Mouse (Mus musculus): Measurements from ENCODE around the gene Gmppb. TPM values are rescaled to one million over a fixed set of nuclear protein-coding genes. Genes with fewer than 3 reads are reported as not detected.

Gene Gmppb
- polyA plus RNA-seq, 1 experiment from 2014 or later = 105 TPM

DNA sequence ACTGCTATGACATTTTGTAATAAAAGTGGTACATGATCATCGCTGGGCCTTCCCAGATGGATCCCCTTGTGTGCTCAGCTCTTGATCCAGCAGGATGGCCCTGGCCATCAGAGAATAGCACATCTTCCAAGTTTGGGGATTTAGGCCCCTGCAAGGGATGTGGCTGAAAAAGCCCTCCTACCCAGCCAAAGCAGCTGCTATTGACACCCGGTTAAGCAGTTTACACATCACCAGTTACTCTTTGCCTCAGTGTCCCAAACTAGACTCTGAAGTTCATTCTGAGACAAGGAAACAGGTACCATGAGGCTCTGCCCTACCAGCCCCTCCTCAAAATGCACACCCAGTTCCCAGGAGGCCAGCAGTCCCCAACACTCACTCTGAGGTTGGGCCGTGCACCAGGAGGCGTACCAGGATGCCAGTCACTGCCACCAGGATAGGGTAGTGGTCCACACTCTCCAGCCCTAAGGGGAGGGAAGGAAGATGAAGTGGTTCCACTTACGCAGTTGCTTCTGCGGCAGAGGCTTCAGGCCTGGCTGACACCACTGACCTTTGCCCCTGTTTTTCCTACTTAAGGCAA is 6.7 kb downstream of the Gmppb start:
- Histone ChIP-seq H3K9ac (ENCODE audit: low read depth, low read length) (no peak overlapping the region), H3K27ac (ENCODE audit: low read length) (no peak overlapping the region), H3K4me2 (ENCODE audit: low read depth, low read length) (no peak overlapping the region), H3K4me1 (ENCODE audit: control insufficient read depth, insufficient read depth, low read length) (peaks cover 23% of the 10 kb centered on the region), H3K4me3 (ENCODE audit: low read length) (no peak overlapping the region), H3K9me3 (ENCODE audit: control insufficient read depth, low read length) (no peaks in the 10 kb centered on the region), H3K27me3 (replicated peaks; ENCODE audit: control insufficient read depth, insufficient read depth, low read length) (no peaks in the 10 kb centered on the region), H3K36me3 (ENCODE audit: control insufficient read depth, insufficient read depth, low read length) (peaks cover 28% of the 10 kb centered on the region)
- ATAC-seq = no peak
- WGBS = 85% methylated on average over 6 of the region's 6 CpGs

DNA sequence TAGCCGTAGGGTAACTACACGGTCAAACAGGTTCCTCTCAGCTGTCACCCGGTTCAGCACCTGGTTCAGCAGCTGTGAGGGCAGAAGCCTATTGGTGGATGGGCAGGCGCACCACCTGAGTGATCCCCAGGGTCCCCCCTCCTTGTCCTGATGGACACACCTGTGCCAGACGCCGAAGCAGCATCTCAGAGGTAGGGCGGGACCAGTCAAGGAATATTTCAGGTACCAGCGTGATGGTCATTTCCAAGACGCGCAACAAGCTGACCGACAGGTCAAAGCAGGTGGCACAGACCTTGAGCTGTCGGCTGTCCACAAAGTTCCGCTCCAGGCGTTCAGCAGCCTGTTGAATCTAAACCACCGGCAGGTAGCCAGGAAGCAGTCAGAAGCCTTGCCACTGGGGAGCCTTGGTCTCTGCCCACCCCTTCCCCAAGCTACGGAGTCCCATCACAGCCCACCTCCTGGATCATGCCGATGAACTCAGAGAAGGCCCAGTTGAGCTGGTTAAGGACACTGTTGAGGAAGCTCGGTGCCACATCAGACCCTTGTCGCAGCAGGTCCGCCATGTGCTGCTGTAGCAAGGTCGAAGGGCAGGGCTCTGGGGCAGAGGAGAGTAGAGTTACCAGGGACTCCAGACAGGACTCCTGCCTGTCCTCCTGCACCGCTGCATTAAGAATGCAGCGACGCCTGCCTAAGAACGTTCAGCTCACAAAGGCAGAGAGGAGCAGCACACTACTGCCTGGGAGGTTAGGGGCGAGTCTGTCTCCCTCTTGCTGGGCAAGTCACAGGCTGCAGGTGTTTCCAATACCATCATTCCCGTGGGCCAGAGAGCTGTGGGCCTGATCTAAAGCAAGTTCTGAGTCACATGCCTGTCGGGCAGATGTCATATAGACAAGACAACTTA is 7.6 kb downstream of the Gmppb start:
- Histone ChIP-seq H3K4me1 (ENCODE audit: control insufficient read depth, insufficient read depth, low read length) (peaks cover 19% of the 10 kb centered on the region), H3K4me3 (ENCODE audit: low read length) (no peak overlapping the region), H3K27ac (ENCODE audit: low read length) (no peak overlapping the region), H3K9ac (ENCODE audit: low read depth, low read length) (no peak overlapping the region), H3K9me3 (ENCODE audit: control insufficient read depth, low read length) (no peaks in the 10 kb centered on the region), H3K27me3 (replicated peaks; ENCODE audit: control insufficient read depth, insufficient read depth, low read length) (no peaks in the 10 kb centered on the region), H3K4me2 (ENCODE audit: low read depth, low read length) (no peak overlapping the region), H3K36me3 (ENCODE audit: control insufficient read depth, insufficient read depth, low read length) (peaks cover 20% of the 10 kb centered on the region)
- no peak for ATAC-seq
- 81% methylated on average over 28 of the region's 28 CpGs for WGBS

DNA sequence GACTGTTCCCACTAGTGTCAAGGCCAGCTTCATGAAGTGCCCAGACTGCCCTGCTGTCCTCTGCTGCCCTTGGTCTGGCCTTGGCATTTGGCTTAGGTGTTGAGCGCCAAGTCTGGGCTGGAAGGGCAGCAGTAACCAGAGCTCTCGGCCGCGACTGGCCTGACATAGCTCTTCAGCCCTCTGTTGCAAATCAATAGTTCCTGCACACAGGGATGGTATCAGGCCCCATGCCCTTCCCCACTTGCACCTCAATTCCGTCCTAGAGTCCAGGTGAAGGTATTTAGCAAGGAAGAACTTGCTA is 8.2 kb downstream of the Gmppb start:
- Histone ChIP-seq H3K9me3 (ENCODE audit: control insufficient read depth, low read length) (no peaks in the 10 kb centered on the region), H3K4me3 (ENCODE audit: low read length) (no peak overlapping the region), H3K36me3 (ENCODE audit: control insufficient read depth, insufficient read depth, low read length) (peaks cover 16% of the 10 kb centered on the region), H3K27ac (ENCODE audit: low read length) (no peak overlapping the region), H3K27me3 (replicated peaks; ENCODE audit: control insufficient read depth, insufficient read depth, low read length) (no peaks in the 10 kb centered on the region), H3K9ac (ENCODE audit: low read depth, low read length) (no peak overlapping the region), H3K4me2 (ENCODE audit: low read depth, low read length) (no peak overlapping the region), H3K4me1 (ENCODE audit: control insufficient read depth, insufficient read depth, low read length) (peaks cover 16% of the 10 kb centered on the region)
- WGBS = 94% methylated on average over 5 of the region's 5 CpGs
- ATAC-seq = no peak

DNA sequence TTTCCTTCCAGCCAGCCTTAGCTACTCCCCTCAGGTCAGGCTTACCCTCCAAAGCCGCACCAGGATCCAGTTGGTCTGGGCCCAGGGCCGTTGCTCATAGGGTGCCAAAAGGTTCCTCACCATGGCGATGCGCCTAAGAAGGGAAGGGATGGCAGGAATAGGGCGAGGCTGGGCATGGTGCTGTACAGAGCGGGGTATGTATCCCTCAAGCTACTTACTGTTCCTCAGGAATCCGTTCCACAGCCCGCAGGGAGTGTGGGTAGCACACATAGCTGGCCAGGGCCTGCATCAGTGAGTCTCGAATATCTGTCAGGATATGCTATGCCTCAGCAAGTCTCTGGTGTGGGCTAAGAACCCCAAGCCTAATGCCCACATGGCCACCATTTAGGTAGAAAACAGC is 9.2 kb downstream of the Gmppb start:
- no peak for ATAC-seq
- Histone ChIP-seq H3K27me3 (replicated peaks; ENCODE audit: control insufficient read depth, insufficient read depth, low read length) (no peaks in the 10 kb centered on the region), H3K4me2 (ENCODE audit: low read depth, low read length) (no peak overlapping the region), H3K9ac (ENCODE audit: low read depth, low read length) (no peak overlapping the region), H3K4me3 (ENCODE audit: low read length) (no peak overlapping the region), H3K27ac (ENCODE audit: low read length) (no peak overlapping the region), H3K36me3 (ENCODE audit: control insufficient read depth, insufficient read depth, low read length) (peaks cover 16% of the 10 kb centered on the region), H3K9me3 (ENCODE audit: control insufficient read depth, low read length) (no peaks in the 10 kb centered on the region), H3K4me1 (ENCODE audit: control insufficient read depth, insufficient read depth, low read length) (peaks cover 8% of the 10 kb centered on the region)
- 92% methylated on average over 9 of the region's 9 CpGs for WGBS

DNA sequence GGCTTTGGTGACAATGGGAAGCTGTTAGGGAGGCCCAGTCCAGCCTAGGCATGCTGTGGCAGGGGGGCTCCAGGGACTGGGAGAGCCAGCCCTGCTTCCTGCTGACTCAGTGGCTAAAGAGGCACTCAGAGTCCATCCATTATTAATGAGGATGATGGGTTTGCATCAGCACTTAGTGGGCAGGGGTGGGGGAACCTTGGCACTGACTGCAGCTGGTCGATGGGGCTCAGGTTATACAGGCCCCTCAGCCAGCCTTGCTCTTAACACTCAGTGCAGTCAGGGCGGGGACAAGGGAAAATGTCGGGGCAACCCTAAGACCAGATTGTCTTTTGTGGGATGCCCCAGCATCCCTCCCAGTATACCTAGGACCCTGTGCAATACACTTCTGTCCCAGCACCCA is 13.1 kb downstream of the Gmppb start:
- Histone ChIP-seq H3K4me1 (ENCODE audit: control insufficient read depth, insufficient read depth, low read length) (no peaks in the 10 kb centered on the region), H3K9ac (ENCODE audit: low read depth, low read length) (no peak overlapping the region), H3K27ac (ENCODE audit: low read length) (no peak overlapping the region), H3K4me3 (ENCODE audit: low read length) (no peak overlapping the region), H3K36me3 (ENCODE audit: control insufficient read depth, insufficient read depth, low read length) (peaks cover 5% of the 10 kb centered on the region), H3K27me3 (replicated peaks; ENCODE audit: control insufficient read depth, insufficient read depth, low read length) (no peaks in the 10 kb centered on the region), H3K4me2 (ENCODE audit: low read depth, low read length) (no peak overlapping the region), H3K9me3 (ENCODE audit: control insufficient read depth, low read length) (no peaks in the 10 kb centered on the region)
- no peak for ATAC-seq
- WGBS = 86% methylated on average over 3 of the region's 3 CpGs

DNA sequence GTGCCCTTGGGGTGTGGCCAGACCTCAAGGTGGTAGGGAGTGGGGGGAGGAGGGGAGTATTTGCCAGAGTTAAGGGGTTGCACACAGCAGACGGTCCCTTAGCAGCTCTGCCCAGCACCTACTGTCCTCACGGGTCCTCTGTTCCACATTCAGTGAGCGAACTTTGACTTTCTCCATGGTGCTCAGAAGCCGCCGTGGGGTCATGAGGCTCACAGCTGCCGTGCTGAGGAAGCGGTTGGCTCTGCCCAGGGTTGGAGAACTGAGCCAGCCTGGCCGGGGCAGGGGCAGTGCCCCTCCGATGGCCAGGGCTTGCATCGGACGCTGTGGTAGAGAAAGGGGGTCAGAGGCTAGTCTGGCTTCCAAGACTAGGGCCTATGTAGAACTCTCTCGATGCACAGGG is 14.3 kb downstream of the Gmppb start:
- Histone ChIP-seq H3K9ac (ENCODE audit: low read depth, low read length) (no peak overlapping the region), H3K4me2 (ENCODE audit: low read depth, low read length) (no peak overlapping the region), H3K4me1 (ENCODE audit: control insufficient read depth, insufficient read depth, low read length) (0 out of 2 replicates have a peak, but pooled peaks cover 2% of the 10 kb centered on the region), H3K27me3 (replicated peaks; ENCODE audit: control insufficient read depth, insufficient read depth, low read length) (no peaks in the 10 kb centered on the region), H3K27ac (ENCODE audit: low read length) (no peak overlapping the region), H3K36me3 (ENCODE audit: control insufficient read depth, insufficient read depth, low read length) (peaks cover 5% of the 10 kb centered on the region), H3K9me3 (ENCODE audit: control insufficient read depth, low read length) (no peaks in the 10 kb centered on the region), H3K4me3 (ENCODE audit: low read length) (no peak overlapping the region)
- no peak for ATAC-seq
- WGBS = 84% methylated on average over 12 of the region's 12 CpGs

DNA sequence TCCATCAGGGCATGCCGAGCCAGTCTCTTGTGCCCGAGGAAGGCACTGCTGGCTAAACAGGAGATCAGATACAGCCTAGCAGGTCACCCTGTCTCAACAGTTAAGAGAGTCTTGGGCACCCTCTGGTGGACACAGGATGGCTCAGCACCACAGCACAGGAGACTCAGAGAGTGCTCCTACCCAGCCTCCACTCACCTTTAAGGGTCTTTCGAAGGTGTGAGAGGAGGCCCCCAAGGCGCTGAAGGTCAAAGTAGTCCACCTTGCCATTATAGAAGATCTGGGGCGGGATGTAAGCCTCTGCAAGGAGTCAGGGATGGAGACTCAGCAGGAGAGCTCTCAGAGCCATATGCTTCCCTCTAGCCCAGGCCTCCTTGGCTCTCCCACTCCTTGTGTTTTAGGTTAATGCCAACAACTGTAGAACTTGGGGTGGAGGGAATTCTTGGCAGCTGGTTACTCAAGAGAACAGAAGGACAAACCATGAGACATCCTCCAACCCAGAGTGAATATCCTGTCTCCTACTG is 16.5 kb downstream of the Gmppb start:
- Histone ChIP-seq H3K4me3 (ENCODE audit: low read length) (no peak overlapping the region), H3K27ac (ENCODE audit: low read length) (no peak overlapping the region), H3K4me1 (ENCODE audit: control insufficient read depth, insufficient read depth, low read length) (0 out of 2 replicates have a peak, but pooled peaks cover 2% of the 10 kb centered on the region), H3K9me3 (ENCODE audit: control insufficient read depth, low read length) (no peaks in the 10 kb centered on the region), H3K4me2 (ENCODE audit: low read depth, low read length) (no peak overlapping the region), H3K9ac (ENCODE audit: low read depth, low read length) (no peak overlapping the region), H3K27me3 (replicated peaks; ENCODE audit: control insufficient read depth, insufficient read depth, low read length) (no peaks in the 10 kb centered on the region), H3K36me3 (ENCODE audit: control insufficient read depth, insufficient read depth, low read length) (no peaks in the 10 kb centered on the region; the same call in 1 of the 2 replicates)
- ATAC-seq = peak; percentile 53; the same call in 1 of the 2 replicates
- 37% methylated on average over 5 of the region's 5 CpGs for WGBS

DNA sequence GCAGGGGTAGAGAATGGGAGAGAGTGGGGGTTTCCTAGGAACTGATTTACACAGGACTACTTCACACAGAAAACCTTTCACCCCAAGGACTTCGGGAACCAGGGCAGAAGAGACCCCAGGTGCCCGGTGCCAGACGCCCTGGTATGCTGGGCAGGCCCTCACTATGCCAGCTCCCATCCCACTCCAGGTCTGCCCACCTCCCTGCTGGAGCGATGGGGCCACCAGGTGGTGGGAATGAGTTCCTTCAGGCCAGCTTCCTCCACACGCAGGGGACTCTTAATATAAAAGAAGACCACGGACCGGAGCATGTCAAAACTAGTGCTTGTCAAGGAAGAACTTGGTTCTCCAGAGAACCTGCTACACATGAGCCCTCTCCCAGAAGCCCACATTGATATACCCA is 18.2 kb downstream of the Gmppb start:
- 83% methylated on average over 7 of the region's 7 CpGs for WGBS
- H3K27ac ChIP-seq (ENCODE audit: low read length) = no peak overlapping the region
- no peak for ATAC-seq
- H3K27me3 ChIP-seq (replicated peaks; ENCODE audit: control insufficient read depth, insufficient read depth, low read length) = no peaks in the 10 kb centered on the region
- peaks cover 4% of the 10 kb centered on the region for H3K36me3 ChIP-seq (ENCODE audit: control insufficient read depth, insufficient read depth, low read length)
- no peaks in the 10 kb centered on the region for H3K9me3 ChIP-seq (ENCODE audit: control insufficient read depth, low read length)
- H3K4me3 ChIP-seq (ENCODE audit: low read length) = no peak overlapping the region
- no peak overlapping the region for H3K4me2 ChIP-seq (ENCODE audit: low read depth, low read length)
- peaks cover 3% of the 10 kb centered on the region; the same call in 1 of the 2 replicates for H3K4me1 ChIP-seq (ENCODE audit: control insufficient read depth, insufficient read depth, low read length)
- H3K9ac ChIP-seq (ENCODE audit: low read depth, low read length) = no peak overlapping the region

DNA sequence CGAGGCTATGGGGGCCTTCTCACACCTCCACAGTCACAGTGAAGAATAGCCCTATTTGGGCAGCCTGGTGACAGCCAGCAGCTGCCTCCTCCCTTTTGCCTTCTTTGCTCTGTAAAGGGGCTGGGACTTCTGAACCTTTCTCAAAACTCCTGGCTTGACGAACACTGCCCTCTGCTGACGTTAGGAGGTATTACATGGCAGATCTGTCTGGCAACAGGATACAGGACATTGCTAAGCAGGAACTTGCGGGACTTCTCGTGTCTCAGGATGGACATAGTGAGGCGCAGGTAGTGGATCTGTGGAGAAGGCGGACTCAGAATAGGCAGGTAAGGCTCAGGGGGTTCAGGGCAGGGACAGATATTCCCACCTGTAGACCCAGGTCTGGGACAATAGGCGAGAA is 18.9 kb downstream of the Gmppb start:
- no peak overlapping the region for H3K4me2 ChIP-seq (ENCODE audit: low read depth, low read length)
- H3K27me3 ChIP-seq (replicated peaks; ENCODE audit: control insufficient read depth, insufficient read depth, low read length) = no peaks in the 10 kb centered on the region
- H3K4me1 ChIP-seq (ENCODE audit: control insufficient read depth, insufficient read depth, low read length) = peaks cover 5% of the 10 kb centered on the region; the same call in 1 of the 2 replicates
- no peak overlapping the region for H3K9ac ChIP-seq (ENCODE audit: low read depth, low read length)
- no peaks in the 10 kb centered on the region for H3K9me3 ChIP-seq (ENCODE audit: control insufficient read depth, low read length)
- 16% methylated on average over 8 of the region's 8 CpGs for WGBS
- H3K36me3 ChIP-seq (ENCODE audit: control insufficient read depth, insufficient read depth, low read length) = peaks cover 4% of the 10 kb centered on the region
- H3K4me3 ChIP-seq (ENCODE audit: low read length) = no peak overlapping the region
- peak; percentile 34 for ATAC-seq
- no peak overlapping the region for H3K27ac ChIP-seq (ENCODE audit: low read length)

Measured in intestine, embryonic 16.5 days (tissue).